Mouse (Mus musculus) brain, embryonic 14.5 days (tissue): Measurements from ENCODE around the gene Plpp6.

Experiments
- CTCF ChIP-seq: fragments of 200-500 bp; IDR thresholded peaks from 2 replicates; pipeline ENCODE4 v1.5.1; 2012; ENCODE audit warnings: inconsistent platforms, mild to moderate bottlenecking, moderate library complexity, borderline replicate concordance; ENCODE audit not compliant: insufficient read depth, insufficient read length; ENCODE audit errors: extremely low read depth
- POLR2A ChIP-seq: fragments of 200-500 bp; IDR thresholded peaks from 2 replicates; pipeline ENCODE4 v1.6.1; 2012; ENCODE audit warnings: mild to moderate bottlenecking, inconsistent platforms, borderline replicate concordance; ENCODE audit not compliant: poor library complexity, insufficient read depth, insufficient read length, severe bottlenecking; ENCODE audit errors: extremely low read depth

- TF ChIP-seq CTCF (no peak), POLR2A (no peak)
Observed at GRCm38 (mm10) chr19:28964552-28964903, 775 bp downstream of the Plpp6 start.
